Mouse (Mus musculus) cortical plate, adult 2 months (tissue): ENCODE results near the gene Stac3. TPM values are rescaled to one million over a fixed set of nuclear protein-coding genes. Genes with fewer than 3 reads are reported as not detected.

ENCODE experiments used
- H3K27ac ChIP-seq: fragments of 200-500 bp; 2 replicates; pipeline ENCODE4 v1.5.1; 2012; ENCODE audit warnings: low read length, control low read depth, inconsistent platforms; ENCODE audit not compliant: insufficient read depth
- H3K4me1 ChIP-seq: fragments of 200-500 bp; 2 replicates; pipeline ENCODE4 v1.6.1; 2011; ENCODE audit warnings: low read length; ENCODE audit not compliant: control insufficient read depth, insufficient read depth
- H3K4me3 ChIP-seq: fragments of 200-500 bp; 2 replicates; pipeline ENCODE4 v1.5.1; 2011; ENCODE audit warnings: mild to moderate bottlenecking, low read length, control low read depth; ENCODE audit not compliant: insufficient read depth
- CTCF ChIP-seq: fragments of 200-500 bp; IDR thresholded peaks from 2 replicates; pipeline ENCODE4 v1.5.1; 2011; ENCODE audit warnings: mild to moderate bottlenecking, control low read depth, low read length; ENCODE audit not compliant: insufficient read depth; ENCODE audit errors: extremely low read depth
- POLR2A ChIP-seq: fragments of 200-500 bp; IDR thresholded peaks from 2 replicates; pipeline ENCODE4 v1.6.1; 2011; ENCODE audit warnings: mild to moderate bottlenecking, low read length, control low read depth; ENCODE audit not compliant: insufficient read depth; ENCODE audit errors: extremely low read depth
- polyA plus RNA-seq: library from polyadenylated mRNA; depleted of rRNA; stranded (reverse); fragments of >200 nt; gene quantifications from 2 replicates; pipeline ENCODE4 v1.2.3, GENCODE M21; 2012

Gene Stac3
- polyA plus RNA-seq, 1 experiment, result 10.6 TPM

DNA sequence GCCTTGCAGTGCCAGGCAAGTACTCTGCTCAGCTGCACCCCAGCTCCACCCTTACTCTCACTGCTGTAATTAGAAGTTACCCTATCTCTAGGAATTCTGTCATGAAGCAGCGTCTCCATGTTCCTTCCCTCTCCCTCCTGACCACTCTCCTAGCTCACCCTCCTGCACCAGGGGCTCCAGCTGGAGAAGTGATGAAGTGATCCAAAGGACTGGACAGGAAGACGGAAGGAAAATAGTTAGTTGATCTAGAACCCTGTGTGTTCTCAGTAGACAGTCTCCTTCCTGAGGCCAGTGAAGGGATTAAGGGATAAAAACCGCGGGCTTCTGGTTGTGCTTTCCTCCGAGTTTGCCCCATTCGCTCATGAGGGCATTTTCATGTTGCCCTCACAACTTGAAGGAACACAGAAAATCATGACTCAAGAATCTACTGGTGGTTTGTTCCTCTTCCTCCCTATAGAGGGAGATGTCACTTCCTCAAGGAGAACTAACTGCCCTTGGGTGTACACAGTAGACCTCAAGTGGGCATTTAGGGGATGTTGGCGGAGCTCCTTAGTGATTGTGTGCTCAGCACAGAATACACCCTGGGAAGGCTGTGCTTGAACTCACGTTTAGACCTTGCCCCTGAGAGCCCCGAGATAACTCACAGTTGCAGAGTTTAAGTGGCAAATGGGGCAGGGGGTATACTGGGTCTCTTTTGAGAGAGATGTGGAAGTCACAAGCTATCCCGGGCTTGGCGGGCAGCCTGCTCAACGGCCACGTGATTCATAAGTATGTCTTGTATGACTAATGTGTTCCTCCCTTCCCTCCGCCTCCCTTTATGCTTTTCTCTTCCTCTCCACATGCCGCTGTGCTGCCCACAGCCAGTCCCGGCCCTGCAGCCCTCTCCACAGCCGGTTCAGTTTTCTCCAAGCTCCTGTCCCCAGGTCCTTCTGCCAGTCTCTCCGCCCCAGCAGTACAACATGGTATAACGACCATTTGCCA, 20.4 kb upstream of the Stac3 start:
- H3K4me3 ChIP-seq, result no peak overlapping the region
- TF ChIP-seq CTCF (no peak), POLR2A (peak; percentile 35; the same call in 1 of the 2 replicates)
- peaks cover 2% of the 10 kb centered on the region for H3K4me1 ChIP-seq
- H3K27ac ChIP-seq, result no peak overlapping the region

DNA sequence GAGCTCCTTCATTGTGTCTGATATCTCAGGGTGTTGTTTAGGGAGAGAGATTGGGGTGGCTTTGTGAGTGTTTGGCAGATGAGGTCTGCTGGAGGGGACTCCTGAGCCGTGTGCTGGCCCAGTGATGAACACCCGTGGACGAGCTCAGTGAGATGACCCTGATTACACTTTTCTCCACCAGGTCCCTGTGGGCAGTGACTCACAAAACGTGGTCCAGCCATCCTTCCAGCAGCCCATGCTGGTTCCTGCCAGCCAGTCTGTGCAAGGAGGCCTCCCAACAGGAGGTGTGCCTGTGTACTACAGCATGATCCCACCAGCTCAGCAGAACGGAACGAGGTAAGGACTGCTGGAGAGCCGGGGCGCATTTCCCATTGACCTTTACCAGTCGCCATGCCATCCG, 16.3 kb upstream of the Stac3 start:
- peaks cover 9% of the 10 kb centered on the region for H3K4me1 ChIP-seq
- TF ChIP-seq CTCF, result no peak
- no peak for TF ChIP-seq POLR2A
- no peak overlapping the region for H3K4me3 ChIP-seq
- no peak overlapping the region for H3K27ac ChIP-seq

DNA sequence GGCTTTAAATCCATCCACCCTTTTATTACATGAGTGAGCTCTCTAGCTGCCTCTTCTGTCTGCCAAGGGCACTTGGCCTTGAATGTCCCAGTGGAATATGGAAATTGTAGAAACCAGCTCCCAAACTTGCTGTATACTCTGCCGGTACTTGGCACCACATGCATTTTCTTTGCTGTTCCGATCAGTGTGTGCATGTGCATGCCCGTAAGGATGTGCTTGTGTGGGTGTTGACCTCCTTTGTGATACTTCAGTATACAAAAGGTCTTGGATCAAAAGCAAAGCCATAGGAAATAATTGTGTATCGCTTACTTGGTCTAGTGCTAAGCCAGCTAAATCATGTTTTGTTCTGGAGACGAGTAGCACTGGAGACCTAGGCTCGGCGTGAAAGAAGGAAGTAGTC, 12.6 kb upstream of the Stac3 start:
- TF ChIP-seq CTCF, result no peak
- no peak for TF ChIP-seq POLR2A

DNA sequence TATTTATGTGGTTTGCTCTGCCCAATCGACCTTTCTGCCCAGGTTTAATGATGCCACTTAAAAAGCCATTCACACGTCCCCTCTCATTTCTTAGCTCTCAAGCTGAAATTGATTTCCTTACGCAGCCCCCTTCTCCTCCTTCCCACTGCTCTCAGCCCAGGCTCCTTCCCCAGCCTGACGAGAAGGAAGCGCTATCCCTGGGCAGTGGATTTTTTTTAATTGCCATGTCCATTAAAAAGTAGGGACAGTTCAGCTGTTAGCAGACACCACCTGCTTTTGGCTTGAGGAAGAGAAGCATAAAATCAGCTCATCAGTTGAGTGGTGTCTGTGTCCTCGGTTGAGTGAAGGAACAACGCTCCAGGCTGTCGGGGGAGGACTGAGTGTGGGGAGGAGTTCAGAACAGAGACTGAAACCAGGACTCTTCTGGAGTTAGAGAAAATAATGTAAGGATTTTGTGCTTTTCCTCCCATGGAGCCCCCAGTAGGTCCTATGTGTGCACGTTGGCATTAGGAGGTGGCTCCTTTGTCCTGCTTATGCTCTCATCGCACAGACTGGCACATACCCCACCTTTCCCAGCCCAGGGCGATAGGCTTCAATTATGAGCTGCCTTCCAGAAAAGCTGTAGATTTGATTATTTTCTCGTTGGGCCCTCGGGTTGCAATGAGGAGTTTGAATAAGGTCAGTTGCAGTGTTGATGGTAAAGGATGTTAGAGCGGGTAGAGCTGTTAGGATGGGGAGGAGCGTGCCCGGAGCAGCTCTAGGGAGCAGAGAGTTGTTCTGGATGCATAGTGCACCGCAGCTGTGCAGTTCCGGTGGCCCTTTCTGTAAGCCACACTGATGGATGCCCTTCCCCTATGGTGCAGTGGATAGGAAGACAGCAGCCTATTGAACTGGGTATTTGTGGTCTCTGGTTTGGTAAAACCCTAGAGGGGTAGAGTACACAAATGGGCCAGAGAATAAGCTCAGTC, 11.0 kb upstream of the Stac3 start:
- no peak for TF ChIP-seq POLR2A
- TF ChIP-seq CTCF, result no peak
- no peak overlapping the region for H3K27ac ChIP-seq

More for the DNA sequence above, 12.6 kb upstream of the Stac3 start:
- Histone ChIP-seq H3K27ac (no peak overlapping the region), H3K4me3 (no peak overlapping the region), H3K4me1 (peaks cover 9% of the 10 kb centered on the region)

DNA sequence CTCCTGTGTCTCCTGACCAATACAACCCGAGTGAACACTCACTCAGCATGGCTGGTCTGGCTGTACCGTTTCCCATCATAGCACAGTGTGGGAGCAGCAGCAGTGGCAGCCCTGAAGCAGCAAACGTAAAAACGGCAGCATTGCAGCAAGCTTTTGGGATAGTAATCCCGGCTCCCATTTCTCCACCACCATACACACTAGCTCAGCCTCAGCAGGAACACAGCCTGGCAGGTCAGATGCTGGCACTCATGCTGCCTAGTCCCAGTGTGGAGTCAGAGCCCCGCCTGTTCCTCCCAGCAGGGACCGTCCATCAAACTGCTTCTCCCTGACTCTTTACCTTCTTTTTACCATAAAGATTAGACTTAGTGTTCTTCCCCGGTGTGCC, 10.4 kb upstream of the Stac3 start:
- peaks cover 9% of the 10 kb centered on the region for H3K4me1 ChIP-seq
- TF ChIP-seq CTCF (no peak), POLR2A (no peak)
- H3K27ac ChIP-seq, result no peak overlapping the region
- H3K4me3 ChIP-seq, result no peak overlapping the region

More for the DNA sequence above, 11.0 kb upstream of the Stac3 start:
- peaks cover 9% of the 10 kb centered on the region for H3K4me1 ChIP-seq
- no peak overlapping the region for H3K4me3 ChIP-seq

DNA sequence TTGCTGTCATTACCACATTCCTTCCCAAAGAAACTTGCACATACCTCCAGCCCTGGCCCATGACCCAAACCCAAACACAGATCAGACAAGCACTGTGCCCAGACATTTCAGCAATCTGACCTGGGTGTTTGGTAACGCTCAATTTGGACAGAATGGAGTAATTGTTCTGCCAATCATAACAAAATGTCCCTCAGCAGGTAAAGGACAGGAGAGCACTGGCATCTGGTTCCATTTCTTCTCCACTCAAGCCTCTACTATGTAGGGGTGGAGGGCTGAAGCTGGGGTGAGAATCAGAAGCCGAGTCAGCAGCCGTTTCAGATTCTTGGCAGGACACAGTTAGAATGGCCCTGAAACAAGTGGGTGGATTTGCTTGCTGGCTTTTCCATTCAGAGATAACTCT, 9.4 kb upstream of the Stac3 start:
- no peak overlapping the region for H3K4me3 ChIP-seq
- peaks cover 9% of the 10 kb centered on the region for H3K4me1 ChIP-seq
- TF ChIP-seq POLR2A, result no peak
- no peak for TF ChIP-seq CTCF
- no peak overlapping the region for H3K27ac ChIP-seq

DNA sequence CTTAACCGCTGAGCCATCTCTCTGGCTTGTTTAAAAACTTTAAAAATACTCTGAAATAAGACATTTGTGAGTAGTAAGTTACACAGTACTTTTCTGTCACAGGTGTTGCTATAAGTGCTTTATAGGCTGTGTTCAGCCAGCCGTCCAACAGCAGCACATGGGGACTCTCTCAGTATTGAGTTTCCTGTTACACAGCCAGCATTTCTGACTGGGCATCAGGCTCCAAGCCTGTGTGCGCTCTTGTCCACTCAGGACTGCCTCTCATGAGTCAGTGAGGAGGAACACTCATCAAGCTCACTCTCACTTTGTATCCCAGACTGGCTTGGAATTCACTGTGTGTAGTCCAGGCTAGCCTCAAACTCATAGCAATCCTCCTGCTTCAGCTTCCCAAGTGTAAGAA, 5.3 kb upstream of the Stac3 start:
- no peak for TF ChIP-seq CTCF
- TF ChIP-seq POLR2A, result no peak
- no peak overlapping the region for H3K27ac ChIP-seq
- H3K4me3 ChIP-seq, result no peak overlapping the region
- peaks cover 3% of the 10 kb centered on the region; the same call in 1 of the 2 replicates for H3K4me1 ChIP-seq

DNA sequence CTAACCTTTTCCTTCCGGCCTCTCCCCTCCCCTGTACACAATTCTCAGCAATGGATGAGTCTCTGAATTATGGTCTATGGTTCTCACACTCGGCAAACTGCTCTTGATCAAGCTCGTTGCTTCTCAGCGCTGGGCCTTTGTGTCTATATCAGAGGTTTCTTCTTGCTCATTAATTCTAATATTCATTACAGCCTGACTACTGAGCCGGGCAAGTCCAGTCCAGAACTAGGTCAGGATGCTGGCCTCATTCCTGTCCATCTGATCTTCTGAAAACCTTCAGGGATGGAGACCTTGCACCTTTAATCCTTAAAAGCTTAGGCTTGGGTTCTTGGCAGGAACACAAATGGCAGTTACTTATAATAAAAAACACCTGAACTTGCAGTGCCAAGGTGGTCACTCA, 2.0 kb upstream of the Stac3 start:
- Histone ChIP-seq H3K4me3 (no peak overlapping the region), H3K4me1 (peaks cover 1% of the 10 kb centered on the region; the same call in 1 of the 2 replicates), H3K27ac (no peak overlapping the region)
- TF ChIP-seq CTCF (no peak), POLR2A (no peak)

DNA sequence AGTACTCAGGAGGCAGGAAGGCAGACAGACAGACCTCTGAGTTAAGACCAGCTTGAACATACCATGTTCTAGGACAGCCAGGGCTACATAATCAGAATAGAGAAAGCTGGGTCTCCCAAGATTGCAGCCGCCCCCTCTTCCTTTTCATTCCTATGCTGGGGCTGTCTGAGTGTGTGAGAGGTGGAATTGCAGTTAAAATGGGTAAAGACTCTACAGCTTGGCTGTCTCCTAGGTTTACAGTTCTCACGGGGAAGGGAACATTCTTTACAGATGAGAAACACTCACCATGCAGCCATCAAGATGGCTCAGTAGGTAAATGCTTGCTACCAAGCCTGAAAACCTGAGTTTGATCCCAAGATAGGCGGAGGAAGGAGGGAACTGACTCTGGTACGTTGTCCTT, 1.4 kb upstream of the Stac3 start:
- Histone ChIP-seq H3K27ac (no peak overlapping the region), H3K4me1 (peaks cover 1% of the 10 kb centered on the region; the same call in 1 of the 2 replicates), H3K4me3 (no peak overlapping the region)
- TF ChIP-seq CTCF (no peak), POLR2A (no peak)
